Mouse (Mus musculus) liver (tissue): ENCODE measurements around the gene Fam162a.
"Not testable (repeated sequence)": the region's sequence is repeated elsewhere in the genome, so short reads cannot be mapped to it uniquely, and the experiment has no call there.

ENCODE experiments used
- DNase-seq: peaks from one replicate; pipeline ENCODE4 v3.0.0-alpha.2; 2020; ENCODE audit warnings: mixed read lengths

Fam162a gene

DNA sequence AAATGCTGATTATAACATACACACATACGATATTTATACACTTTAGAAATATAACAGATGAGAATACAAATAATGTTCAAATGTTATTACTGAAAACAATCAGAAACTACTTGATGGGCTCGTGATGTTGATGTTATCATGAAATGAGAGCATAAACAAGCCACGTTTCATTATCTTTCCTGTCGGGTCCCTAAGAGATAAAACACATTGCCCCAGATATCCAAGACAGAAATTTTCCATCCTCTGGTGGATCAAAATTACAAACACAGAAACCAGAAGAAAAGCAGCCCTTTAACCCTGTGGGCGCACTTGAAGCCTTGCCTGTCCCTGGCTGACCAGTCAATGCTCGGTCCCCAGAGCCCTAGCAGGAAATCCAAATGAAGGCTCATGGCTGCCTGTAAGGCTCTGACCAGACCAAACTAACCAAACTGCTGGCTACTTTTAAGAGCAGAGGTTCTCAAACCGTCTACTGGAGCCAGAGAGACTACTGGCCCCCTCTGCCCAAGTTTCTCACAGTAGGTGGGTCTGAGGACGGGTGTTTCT, 13.4 kb downstream of the Fam162a start:
- DNase-seq, result no peak

GRCm38 (mm10) chr16:36056416-36056815, 15.0 kb downstream of the Fam162a start:
- DNase-seq, result no peak

- no peak for DNase-seq
These were observed 16.5 kb downstream of the Fam162a start for GRCm38 (mm10) chr16:36054920-36055319.

- no peak for DNase-seq
These were observed 17.7 kb downstream of the Fam162a start for GRCm38 (mm10) chr16:36053524-36054275.

DNA sequence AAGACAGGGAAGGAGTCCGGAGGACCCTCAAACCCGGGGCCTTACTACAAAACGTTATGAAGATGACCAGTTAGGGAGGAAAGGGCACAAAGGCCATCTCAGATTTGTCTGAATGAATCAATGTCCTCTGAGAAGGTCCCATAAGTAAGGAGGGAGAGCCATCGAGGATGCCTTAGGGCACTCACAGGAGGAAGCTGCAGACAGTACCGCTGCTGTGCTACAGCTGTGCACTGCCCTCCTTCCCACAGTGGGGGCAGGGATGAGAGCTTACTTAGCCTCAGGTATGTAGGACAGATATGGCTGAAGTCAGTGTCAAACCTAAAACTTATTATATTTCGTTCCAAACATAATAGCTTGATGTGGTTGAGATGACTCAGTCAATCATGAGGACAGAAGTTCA, 19.9 kb downstream of the Fam162a start:
- DNase-seq, result no peak

DNA sequence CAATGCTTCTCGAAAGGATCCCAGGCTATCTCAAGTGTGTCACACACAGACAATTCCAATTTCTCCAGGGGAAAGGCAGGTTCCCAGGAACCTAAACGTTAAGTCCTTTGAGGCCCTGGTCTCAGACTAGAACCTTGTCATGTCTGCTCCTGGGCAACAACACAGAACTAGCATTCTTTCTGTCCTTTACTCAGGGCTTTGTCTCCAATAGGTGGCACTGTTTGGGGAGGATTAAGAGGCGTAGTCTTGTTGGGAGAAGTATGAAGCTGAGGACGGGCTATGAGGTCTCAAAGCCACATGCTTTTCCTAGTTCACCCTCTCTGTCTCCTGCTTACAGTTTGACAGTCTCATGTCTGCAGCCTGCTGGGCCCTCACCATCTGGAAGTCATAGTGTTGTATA, 23.9 kb downstream of the Fam162a start:
- DNase-seq, result no peak

DNA sequence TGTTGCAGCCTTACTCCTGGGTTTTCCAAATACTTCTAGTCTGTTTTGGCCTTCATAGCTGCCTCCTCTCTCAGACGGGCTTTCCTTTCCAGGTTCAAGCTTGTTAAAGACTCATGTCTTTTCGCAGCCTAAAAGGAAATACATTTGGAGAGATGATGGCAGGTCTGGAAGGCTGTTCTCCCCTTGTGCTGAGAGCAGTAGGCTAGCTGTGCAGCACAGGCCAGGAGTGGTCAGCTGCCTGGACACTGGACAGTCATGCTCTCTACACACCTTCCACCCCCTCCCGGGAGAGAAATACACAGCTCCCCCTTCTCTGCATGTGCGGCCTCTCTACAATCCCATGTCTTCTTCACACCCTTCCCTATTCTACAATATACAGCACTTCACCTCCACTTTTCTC, 27.4 kb downstream of the Fam162a start:
- DNase-seq, result no peak

GRCm38 (mm10) chr16:36043073-36043472, 28.3 kb downstream of the Fam162a start:
- no peak for DNase-seq

DNA sequence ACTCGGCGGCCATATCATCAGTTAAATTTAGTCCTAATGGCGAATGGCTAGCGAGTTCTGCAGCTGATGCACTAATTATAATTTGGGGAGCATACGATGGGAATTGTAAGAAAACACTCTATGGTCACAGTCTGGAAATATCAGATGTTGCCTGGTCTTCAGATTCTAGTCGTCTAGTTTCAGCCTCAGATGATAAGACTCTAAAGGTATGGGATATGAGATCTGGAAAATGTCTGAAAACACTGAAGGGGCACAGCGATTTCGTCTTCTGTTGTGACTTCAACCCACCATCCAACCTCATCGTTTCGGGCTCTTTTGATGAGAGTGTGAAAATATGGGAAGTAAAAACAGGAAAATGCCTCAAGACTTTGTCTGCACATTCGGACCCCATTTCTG, 29.8 kb downstream of the Fam162a start:
- no peak for DNase-seq

DNA sequence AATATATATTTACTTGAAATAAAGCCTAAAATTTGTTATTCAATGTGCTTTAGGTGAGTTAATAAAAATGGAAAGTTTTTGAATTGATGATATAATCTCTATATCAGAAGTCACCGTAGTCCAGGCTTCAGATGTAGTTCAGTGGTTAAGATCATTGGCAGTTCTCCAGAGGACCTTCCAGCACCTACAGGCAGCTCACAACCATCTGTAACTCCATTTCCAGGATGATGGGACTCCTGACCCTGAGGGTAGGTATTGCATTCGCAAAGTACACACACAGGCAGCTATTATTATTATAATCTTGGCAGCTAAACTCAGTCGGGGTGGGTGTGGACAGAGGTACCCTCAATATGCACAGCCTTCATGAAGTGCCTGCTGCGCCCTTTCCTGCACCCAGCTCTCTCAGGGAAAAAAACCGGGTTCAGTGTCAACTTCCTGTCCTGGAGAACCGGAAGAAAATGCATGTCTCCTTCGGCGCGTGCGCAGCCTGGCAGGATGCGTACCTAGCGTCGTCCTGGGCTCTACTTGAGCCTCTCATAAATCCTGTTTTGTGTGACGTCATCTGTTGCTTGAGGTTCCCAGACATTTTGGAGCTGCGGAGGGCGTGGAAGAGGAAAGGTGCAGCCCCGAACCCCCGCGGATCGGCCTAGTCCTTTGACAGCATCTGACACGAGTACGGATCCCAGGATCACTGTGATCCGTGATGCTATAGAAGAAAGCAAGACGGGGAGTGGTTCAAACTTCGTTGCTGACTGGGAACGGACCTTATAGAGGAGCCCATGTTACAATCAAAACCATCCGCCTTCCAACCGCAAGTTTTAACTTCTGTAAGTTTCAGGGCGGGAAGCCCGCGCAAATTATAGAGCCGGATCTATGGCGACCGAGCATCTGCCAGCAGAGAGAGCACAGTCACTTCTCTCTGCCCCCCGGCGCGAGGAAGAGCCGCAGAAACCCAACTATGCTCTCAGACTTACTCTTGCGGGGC, 30.5 kb downstream of the Fam162a start, which contains the start of gene Wdr5b:
Gene Wdr5b (plus strand): TSS at position 551 of the 985 bp plus-strand sequence.
- peak; percentile 90 for DNase-seq

- DNase-seq, result not testable (repeated sequence)
These were observed 43.3 kb downstream of the Fam162a start for GRCm38 (mm10) chr16:36028120-36028519.

DNA sequence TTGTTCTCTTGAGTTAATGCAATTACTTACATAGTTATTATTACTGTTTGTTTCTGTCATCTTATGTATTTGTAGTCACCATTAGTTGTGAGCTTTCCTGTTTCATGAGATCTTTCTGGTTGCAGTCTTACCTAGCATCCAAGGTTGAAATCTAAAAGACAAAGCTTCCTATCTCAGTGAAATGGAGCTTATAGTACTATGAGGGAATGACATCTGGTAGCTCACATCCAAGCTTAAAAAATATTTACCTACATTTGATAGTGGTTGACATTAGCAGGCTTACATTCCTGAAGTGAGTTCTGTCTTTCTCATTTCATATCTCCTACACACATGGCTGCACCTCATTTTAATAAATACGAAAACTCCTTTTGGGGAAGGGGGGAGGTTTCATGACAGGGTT, 55.1 kb downstream of the Fam162a start:
- no peak for DNase-seq

GRCm38 (mm10) chr16:36008396-36008795, 63.0 kb downstream of the Fam162a start:
- DNase-seq, result no peak

DNA sequence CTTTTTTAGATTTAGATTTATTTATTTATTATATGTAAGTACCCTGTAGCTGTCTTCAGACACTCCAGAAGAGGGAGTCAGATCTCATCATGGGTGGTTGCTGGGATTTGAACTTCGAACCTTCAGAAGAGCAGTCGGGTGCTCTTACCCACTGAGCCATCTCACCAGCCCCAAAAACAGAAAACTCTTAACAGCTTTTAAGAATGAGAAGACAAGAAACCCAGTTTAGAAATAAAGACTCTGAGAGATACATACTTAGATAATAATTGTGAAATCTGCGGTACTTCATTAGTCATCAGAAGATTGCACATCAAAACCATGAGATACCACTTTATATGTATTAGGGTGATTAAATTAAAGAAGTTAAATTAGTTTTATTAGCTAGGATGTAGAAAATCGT, 72.5 kb downstream of the Fam162a start:
- not testable (repeated sequence) for DNase-seq
